Mouse (Mus musculus) midbrain, embryonic 10.5 days (tissue): Measurements from ENCODE around the gene 6430550D23Rik. TPM values are rescaled to one million over a fixed set of nuclear protein-coding genes. Genes with fewer than 3 reads are reported as not detected.
A peak's percentile ranks its signal among the peaks of the same experiment; 100 is the strongest.

ENCODE experiments used
- DNase-seq: peaks from one replicate; pipeline ENCODE4 v3.0.0-alpha.2; 2017; ENCODE audit warnings: low spot score
- H3K27ac ChIP-seq: fragments of 300-500 bp; sonication (generic); replicated peaks from 2 replicates; pipeline ENCODE4 v1.5.1; 2016; ENCODE audit warnings: mild to moderate bottlenecking
- H3K27me3 ChIP-seq: fragments of 300-500 bp; sonication (generic); 2 replicates; pipeline ENCODE4 v1.6.1; 2016; ENCODE audit warnings: low read depth, mild to moderate bottlenecking; ENCODE audit not compliant: poor library complexity, severe bottlenecking
- H3K36me3 ChIP-seq: fragments of 300-500 bp; sonication (generic); 2 replicates; pipeline ENCODE4 v1.6.1; 2016; ENCODE audit warnings: mild to moderate bottlenecking, moderate library complexity
- H3K4me1 ChIP-seq: fragments of 300-500 bp; sonication (generic); 2 replicates; pipeline ENCODE4 v1.6.1; 2016
- H3K4me3 ChIP-seq: fragments of 300-500 bp; sonication (generic); 2 replicates; pipeline ENCODE4 v1.5.1; 2016; ENCODE audit warnings: mild to moderate bottlenecking, moderate library complexity
- H3K9me3 ChIP-seq: fragments of 300-500 bp; sonication (generic); replicated peaks from 2 replicates; pipeline ENCODE4 v1.6.1; 2016; ENCODE audit warnings: mild to moderate bottlenecking
- WGBS: fragments of 180-500 bp; shearing (Covaris S2); methylation state at CpG from one replicate; pipeline ENCODE4 v1.1.7; 2016; 5-methylcytosine and 5-hydroxymethylcytosine counted together
- polyA plus RNA-seq: library from polyadenylated mRNA; unstranded; fragments of >200 nt; fragmentation: Nextera tagmentation; extraction: Ambion mirVana; gene quantifications from 2 replicates; pipeline ENCODE4 v1.2.1, GENCODE M21; 2016

Gene 6430550D23Rik
- polyA plus RNA-seq, result 1.2 and 2.3 TPM in 2 replicates

- Histone ChIP-seq H3K27ac (peak within 1 kb of the TSS; percentile 89), H3K4me3 (peak within 1 kb of the TSS; percentile 85), H3K27me3 (no peaks in the 10 kb centered on the region), H3K4me1 (peaks cover 18% of the 10 kb centered on the region), H3K36me3 (peaks cover 38% of the 10 kb centered on the region), H3K9me3 (peaks cover 6% of the 10 kb centered on the region; the same call in 1 of the 2 replicates)
- DNase-seq, result peak; percentile 98
- WGBS, result under 1% methylated on average over 45 of the region's 45 CpGs
Observed at GRCm38 (mm10) chr2:156007888-156008532, at the start of gene 6430550D23Rik, which contains the start of gene Ergic3. 6430550D23Rik (minus strand) TSS chr2:156007977. Ergic3 (plus strand) TSS chr2:156008045.

GRCm38 (mm10) chr2:156052816-156053215 is 45.0 kb upstream of the 6430550D23Rik start, which contains the start of gene Fer1l4:
Fer1l4 (minus strand) TSS chr2:156052947.
- Histone ChIP-seq H3K9me3 (no peaks in the 10 kb centered on the region), H3K36me3 (no peaks in the 10 kb centered on the region), H3K27me3 (peaks cover 16% of the 10 kb centered on the region), H3K4me1 (no peaks in the 10 kb centered on the region), H3K4me3 (no peak within 1 kb of the TSS), H3K27ac (no peak within 1 kb of the TSS)
- 88% methylated on average over 9 of the region's 9 CpGs for WGBS
- DNase-seq, result no peak

GRCm38 (mm10) chr2:156047929-156048328 is 40.2 kb upstream of the 6430550D23Rik start:
- Histone ChIP-seq H3K27me3 (peaks cover 27% of the 10 kb centered on the region), H3K4me3 (no peak overlapping the region), H3K36me3 (no peaks in the 10 kb centered on the region), H3K27ac (no peak overlapping the region), H3K9me3 (no peaks in the 10 kb centered on the region), H3K4me1 (no peaks in the 10 kb centered on the region)
- WGBS, result 6% methylated on average over 19 of the region's 19 CpGs
- DNase-seq, result no peak

- Histone ChIP-seq H3K27me3 (peaks cover 11% of the 10 kb centered on the region), H3K4me1 (no peaks in the 10 kb centered on the region), H3K9me3 (no peaks in the 10 kb centered on the region), H3K4me3 (no peak overlapping the region), H3K27ac (no peak overlapping the region), H3K36me3 (no peaks in the 10 kb centered on the region)
- no peak for DNase-seq
- 86% methylated on average over 8 of the region's 8 CpGs for WGBS
Observed at GRCm38 (mm10) chr2:156042903-156043302, 35.1 kb upstream of the 6430550D23Rik start.

GRCm38 (mm10) chr2:156039390-156039789 is 31.6 kb upstream of the 6430550D23Rik start:
- H3K36me3 ChIP-seq, result no peaks in the 10 kb centered on the region
- H3K27ac ChIP-seq, result no peak overlapping the region
- H3K4me3 ChIP-seq, result no peak overlapping the region
- DNase-seq, result no peak
- no peaks in the 10 kb centered on the region for H3K9me3 ChIP-seq
- H3K27me3 ChIP-seq, result no peaks in the 10 kb centered on the region
- no peaks in the 10 kb centered on the region for H3K4me1 ChIP-seq
- WGBS, result 91% methylated on average over 3 of the region's 3 CpGs

- Histone ChIP-seq H3K4me3 (no peak overlapping the region), H3K27ac (no peak overlapping the region), H3K4me1 (no peaks in the 10 kb centered on the region), H3K27me3 (no peaks in the 10 kb centered on the region), H3K36me3 (0 out of 2 replicates have a peak, but pooled peaks cover 3% of the 10 kb centered on the region), H3K9me3 (no peaks in the 10 kb centered on the region)
- DNase-seq, result no peak
Observed at GRCm38 (mm10) chr2:156025482-156025881, 17.7 kb upstream of the 6430550D23Rik start.

- H3K27me3 ChIP-seq, result no peaks in the 10 kb centered on the region
- DNase-seq, result no peak
- H3K36me3 ChIP-seq, result peaks cover 37% of the 10 kb centered on the region
- H3K9me3 ChIP-seq, result no peaks in the 10 kb centered on the region
- H3K27ac ChIP-seq, result no peak overlapping the region
- 87% methylated on average over 2 of the region's 2 CpGs for WGBS
- H3K4me3 ChIP-seq, result no peak overlapping the region
- H3K4me1 ChIP-seq, result no peaks in the 10 kb centered on the region
Observed at GRCm38 (mm10) chr2:156021765-156022164, 14.0 kb upstream of the 6430550D23Rik start.

- Histone ChIP-seq H3K36me3 (peaks cover 43% of the 10 kb centered on the region), H3K27ac (no peak overlapping the region), H3K27me3 (no peaks in the 10 kb centered on the region), H3K4me3 (no peak overlapping the region), H3K4me1 (no peaks in the 10 kb centered on the region), H3K9me3 (no peaks in the 10 kb centered on the region)
- DNase-seq, result no peak
- WGBS, result 90% methylated on average over 8 of the region's 8 CpGs
Observed at GRCm38 (mm10) chr2:156021219-156021618, 13.4 kb upstream of the 6430550D23Rik start.

GRCm38 (mm10) chr2:156018106-156018505 is 10.3 kb upstream of the 6430550D23Rik start:
- Histone ChIP-seq H3K4me1 (no peaks in the 10 kb centered on the region), H3K36me3 (peaks cover 74% of the 10 kb centered on the region), H3K27me3 (no peaks in the 10 kb centered on the region), H3K4me3 (no peak overlapping the region), H3K9me3 (no peaks in the 10 kb centered on the region), H3K27ac (no peak overlapping the region)
- 95% methylated on average over 3 of the region's 3 CpGs for WGBS
- no peak for DNase-seq

- H3K4me3 ChIP-seq, result no peak overlapping the region
- H3K36me3 ChIP-seq, result peaks cover 24% of the 10 kb centered on the region
- DNase-seq, result peak; percentile 22
- no peak overlapping the region for H3K27ac ChIP-seq
- no peaks in the 10 kb centered on the region for H3K27me3 ChIP-seq
- 90% methylated on average over 4 of the region's 4 CpGs for WGBS
- H3K4me1 ChIP-seq, result peaks cover 18% of the 10 kb centered on the region
- peaks cover 6% of the 10 kb centered on the region; the same call in 1 of the 2 replicates for H3K9me3 ChIP-seq
Observed at GRCm38 (mm10) chr2:156005393-156005792, 2.4 kb downstream of the 6430550D23Rik start.

- Histone ChIP-seq H3K4me3 (peak overlapping the region; percentile 12), H3K4me1 (no peaks in the 10 kb centered on the region), H3K27me3 (no peaks in the 10 kb centered on the region), H3K9me3 (no peaks in the 10 kb centered on the region), H3K27ac (no peak overlapping the region), H3K36me3 (peaks cover 100% of the 10 kb centered on the region)
- no peak for DNase-seq
- 91% methylated on average over 14 of the region's 14 CpGs for WGBS
Observed at GRCm38 (mm10) chr2:155991863-155992321, 15.9 kb downstream of the 6430550D23Rik start.

GRCm38 (mm10) chr2:155991151-155991550 is 16.6 kb downstream of the 6430550D23Rik start:
- Histone ChIP-seq H3K4me1 (no peaks in the 10 kb centered on the region), H3K4me3 (0 out of 2 replicates have a peak overlapping the region, but pooled peaks have one; percentile 12), H3K9me3 (no peaks in the 10 kb centered on the region), H3K27ac (no peak overlapping the region), H3K27me3 (no peaks in the 10 kb centered on the region), H3K36me3 (peaks cover 100% of the 10 kb centered on the region)
- WGBS, result 97% methylated on average over 10 of the region's 10 CpGs
- no peak for DNase-seq

GRCm38 (mm10) chr2:155989085-155989484 is 18.7 kb downstream of the 6430550D23Rik start:
- no peaks in the 10 kb centered on the region for H3K9me3 ChIP-seq
- no peak for DNase-seq
- no peak overlapping the region for H3K27ac ChIP-seq
- H3K4me3 ChIP-seq, result no peak overlapping the region; the same call in 1 of the 2 replicates
- 85% methylated on average over 4 of the region's 4 CpGs for WGBS
- H3K36me3 ChIP-seq, result peaks cover 100% of the 10 kb centered on the region
- no peaks in the 10 kb centered on the region for H3K27me3 ChIP-seq
- no peaks in the 10 kb centered on the region for H3K4me1 ChIP-seq
